Mouse (Mus musculus): ENCODE measurements around the gene Gpi1.

- TF ChIP-seq UBTF (IDR thresholded peaks at IDR 0.05; ENCODE audit: borderline replicate concordance, insufficient read depth, low read depth, low read length), result no peak
- no peak for TF ChIP-seq POLR2A (IDR thresholded peaks at IDR 0.05; ENCODE audit: control insufficient read depth in 1 of 2, insufficient read depth in 1 of 2, low read depth in 1 of 2, low read length in 2 of 2, poor library complexity in 1 of 2)
- no peak for TF ChIP-seq ETS1 (IDR thresholded peaks at IDR 0.05; ENCODE audit: low read depth, low read length)
- TF ChIP-seq NELFE (IDR thresholded peaks at IDR 0.05; ENCODE audit: low read depth, low read length), result no peak
- TF ChIP-seq CTCF (IDR thresholded peaks at IDR 0.05 in 2 of 3, conservative IDR thresholded peaks at IDR 0.05 in 1 of 3; ENCODE audit: control insufficient read depth in 1 of 3, insufficient read depth in 1 of 3, low read depth in 2 of 3, low read length in 3 of 3, poor library complexity in 1 of 3, severe bottlenecking in 1 of 3), result peak in 2 of 3 experiments; percentile 28 to 59; a peak in 5 of 6 replicates
- TF ChIP-seq ZKSCAN1 (IDR thresholded peaks at IDR 0.05; ENCODE audit: low read depth, low read length), result no peak
- TF ChIP-seq HCFC1 (IDR thresholded peaks at IDR 0.05; ENCODE audit: low read depth, low read length), result no peak
- TF ChIP-seq ZC3H11A (IDR thresholded peaks at IDR 0.05; ENCODE audit: low read depth, low read length), result 0 out of 2 replicates have a peak, but pooled peaks have one; percentile 2
- no peak for TF ChIP-seq EP300 (IDR thresholded peaks at IDR 0.05; ENCODE audit: low read depth in 1 of 2, low read length in 2 of 2)
These were observed 35.8 kb upstream of the Gpi1 start for GRCm38 (mm10) chr7:34265876-34266346.

Measured in MEL (cell line).